Mouse (Mus musculus) embryonic facial prominence, embryonic 14.5 days (tissue): ENCODE data around the gene Mepce. TPM values are rescaled to one million over a fixed set of nuclear protein-coding genes. Genes with fewer than 3 reads are reported as not detected.

Experiments used
- ATAC-seq: fragments of 200-750 bp; cut with Nextera tagmentation; 2 replicates; pipeline ENCODE4 v1.8.0; 2017; ENCODE audit warnings: low read depth, moderate number of reproducible peaks, moderate TSS enrichment
- DNase-seq: peaks from one replicate; pipeline ENCODE4 v3.0.0-alpha.2; 2015; ENCODE audit warnings: low spot score
- H3K27ac ChIP-seq: fragments of 300-500 bp; sonication (generic); replicated peaks from 2 replicates; pipeline ENCODE4 v1.5.1; 2014; ENCODE audit warnings: low read depth, mild to moderate bottlenecking, low read length, moderate library complexity
- H3K27me3 ChIP-seq: fragments of 300-500 bp; sonication (generic); replicated peaks from 2 replicates; pipeline ENCODE4 v1.6.1; 2014; ENCODE audit warnings: low read length; ENCODE audit not compliant: control insufficient read depth, insufficient read depth
- H3K36me3 ChIP-seq: fragments of 300-500 bp; sonication (generic); 2 replicates; pipeline ENCODE4 v1.6.1; 2014; ENCODE audit warnings: low read length, mixed read lengths; ENCODE audit not compliant: control insufficient read depth, insufficient read depth
- H3K4me1 ChIP-seq: fragments of 300-500 bp; sonication (generic); 2 replicates; pipeline ENCODE4 v1.6.1; 2014; ENCODE audit warnings: antibody characterized with exemption, low read length; ENCODE audit not compliant: control insufficient read depth, insufficient read depth
- H3K4me2 ChIP-seq: fragments of 300-500 bp; sonication (generic); 2 replicates; pipeline ENCODE4 v1.6.1; 2014; ENCODE audit warnings: low read depth, mild to moderate bottlenecking, low read length, moderate library complexity, mixed read lengths
- H3K4me3 ChIP-seq: fragments of 300-500 bp; sonication (generic); 2 replicates; pipeline ENCODE4 v1.5.1; 2014; ENCODE audit warnings: low read depth, mild to moderate bottlenecking, low read length
- H3K9ac ChIP-seq: fragments of 300-500 bp; sonication (generic); 2 replicates; pipeline ENCODE4 v1.6.1; 2014; ENCODE audit warnings: low read depth, mild to moderate bottlenecking, low read length, moderate library complexity, mixed read lengths
- H3K9me3 ChIP-seq: fragments of 300-500 bp; sonication (generic); 2 replicates; pipeline ENCODE4 v1.6.1; 2016; ENCODE audit warnings: low read length; ENCODE audit not compliant: control insufficient read depth
- WGBS: fragments of 180-500 bp; shearing (Covaris S2); extraction: QIAGEN DNeasy Blood & Tissue Kit; methylation state at CpG from one replicate; pipeline ENCODE4 v1.1.7; 2014; 5-methylcytosine and 5-hydroxymethylcytosine counted together
- polyA plus RNA-seq: library from polyadenylated mRNA; unstranded; fragments of >200 nt; fragmentation: Nextera tagmentation; extraction: Ambion mirVana; gene quantifications from 2 replicates; pipeline ENCODE4 v1.2.1, GENCODE M21; 2014

Mepce gene
- polyA plus RNA-seq, 1 experiment from 2014 or later: 12.2 TPM

GRCm38 (mm10) chr5:137783901-137784540 is 3.4 kb downstream of the Mepce start:
- peak overlapping the region; percentile 61 for H3K4me3 ChIP-seq
- DNase-seq (no peak), ATAC-seq (no peak)
- H3K4me2 ChIP-seq: peak overlapping the region; percentile 78
- no peaks in the 10 kb centered on the region for H3K9me3 ChIP-seq
- no peak overlapping the region for H3K27ac ChIP-seq
- H3K4me1 ChIP-seq: peaks cover 28% of the 10 kb centered on the region
- peaks cover 47% of the 10 kb centered on the region for H3K36me3 ChIP-seq
- H3K9ac ChIP-seq: peak overlapping the region; percentile 85
- H3K27me3 ChIP-seq: no peaks in the 10 kb centered on the region
- whole genome bisulfite sequencing: 64% methylated on average over 9 of the region's 9 CpGs

GRCm38 (mm10) chr5:137782776-137783522 is 4.5 kb downstream of the Mepce start:
- Histone ChIP-seq H3K4me1 (peaks cover 24% of the 10 kb centered on the region), H3K27me3 (no peaks in the 10 kb centered on the region), H3K4me2 (peak overlapping the region; percentile 78), H3K4me3 (peak overlapping the region; percentile 61), H3K9me3 (no peaks in the 10 kb centered on the region), H3K9ac (peak overlapping the region; percentile 85), H3K27ac (no peak overlapping the region), H3K36me3 (peaks cover 47% of the 10 kb centered on the region)
- 78% methylated on average over 13 of the region's 13 CpGs for WGBS
- ATAC-seq (no peak), DNase-seq (no peak)

- Histone ChIP-seq H3K4me2 (no peak overlapping the region), H3K9me3 (no peaks in the 10 kb centered on the region), H3K4me1 (peaks cover 24% of the 10 kb centered on the region), H3K36me3 (peaks cover 47% of the 10 kb centered on the region), H3K9ac (no peak overlapping the region; the same call in 1 of the 2 replicates), H3K4me3 (no peak overlapping the region), H3K27me3 (no peaks in the 10 kb centered on the region), H3K27ac (no peak overlapping the region)
- DNase-seq (no peak), ATAC-seq (no peak)
- whole genome bisulfite sequencing: 90% methylated on average over 7 of the region's 7 CpGs
Measured at GRCm38 (mm10) chr5:137781661-137782060, 5.8 kb downstream of the Mepce start.

- Histone ChIP-seq H3K9ac (peak overlapping the region; percentile 94), H3K4me2 (peak overlapping the region; percentile 87), H3K9me3 (no peaks in the 10 kb centered on the region), H3K4me3 (peak overlapping the region; percentile 97), H3K4me1 (peaks cover 15% of the 10 kb centered on the region), H3K36me3 (peaks cover 43% of the 10 kb centered on the region), H3K27me3 (no peaks in the 10 kb centered on the region), H3K27ac (peak overlapping the region; percentile 88)
- WGBS: under 1% methylated on average over 45 of the region's 83 CpGs
- DNase-seq: no peak
- peak; percentile 2; the same call in 1 of the 2 replicates for ATAC-seq
Measured at GRCm38 (mm10) chr5:137779053-137779933, 8.2 kb downstream of the Mepce start.

GRCm38 (mm10) chr5:137778635-137779034 is 8.8 kb downstream of the Mepce start, which contains the start of gene Ppp1r35:
Ppp1r35 (plus strand) TSS chr5:137778849.
- Histone ChIP-seq H3K4me1 (peaks cover 8% of the 10 kb centered on the region), H3K4me3 (peak within 1 kb of the TSS; percentile 97), H3K4me2 (peak within 1 kb of the TSS; percentile 87), H3K27me3 (no peaks in the 10 kb centered on the region), H3K36me3 (peaks cover 37% of the 10 kb centered on the region), H3K9me3 (no peaks in the 10 kb centered on the region), H3K27ac (peak within 1 kb of the TSS; percentile 88), H3K9ac (peak within 1 kb of the TSS; percentile 94)
- peak; percentile 95 for ATAC-seq
- DNase-seq: peak; percentile 99
- WGBS: under 1% methylated on average over 28 of the region's 31 CpGs

- H3K27ac ChIP-seq: no peak overlapping the region
- no peaks in the 10 kb centered on the region; the same call in 1 of the 2 replicates for H3K4me1 ChIP-seq
- no peaks in the 10 kb centered on the region for H3K9me3 ChIP-seq
- no peak for ATAC-seq
- H3K9ac ChIP-seq: no peak overlapping the region
- WGBS: 82% methylated on average over 7 of the region's 7 CpGs
- no peak for DNase-seq
- H3K4me3 ChIP-seq: no peak overlapping the region
- no peak overlapping the region for H3K4me2 ChIP-seq
- H3K27me3 ChIP-seq: no peaks in the 10 kb centered on the region
- H3K36me3 ChIP-seq: peaks cover 24% of the 10 kb centered on the region
Measured at GRCm38 (mm10) chr5:137777267-137777845, 10.1 kb downstream of the Mepce start.

- H3K4me1 ChIP-seq: no peaks in the 10 kb centered on the region; the same call in 1 of the 2 replicates
- ATAC-seq (peak; percentile 62), DNase-seq (peak; percentile 81)
- no peak overlapping the region for H3K4me2 ChIP-seq
- no peak overlapping the region for H3K9ac ChIP-seq
- no peak overlapping the region for H3K4me3 ChIP-seq
- peaks cover 15% of the 10 kb centered on the region for H3K36me3 ChIP-seq
- no peak overlapping the region for H3K27ac ChIP-seq
- H3K9me3 ChIP-seq: no peaks in the 10 kb centered on the region
- no peaks in the 10 kb centered on the region for H3K27me3 ChIP-seq
- 30% methylated on average over 5 of the region's 5 CpGs for WGBS
Measured at GRCm38 (mm10) chr5:137776408-137776918, 11.0 kb downstream of the Mepce start.
